Mouse (Mus musculus) midbrain, postnatal 0 days (tissue): Measurements from ENCODE around the gene Hoxd11. TPM values are rescaled to one million over a fixed set of nuclear protein-coding genes. Genes with fewer than 3 reads are reported as not detected.

Experiments used
- ATAC-seq: fragments of 200-750 bp; cut with Nextera tagmentation; 2 replicates; pipeline ENCODE4 v1.8.0; 2017; ENCODE audit warnings: moderate number of reproducible peaks, mild to moderate bottlenecking, moderate TSS enrichment, moderate library complexity; ENCODE audit not compliant: low FRiP score
- DNase-seq: peaks from one replicate; pipeline ENCODE4 v3.0.0-alpha.2; 2015; ENCODE audit warnings: low spot score
- H3K27ac ChIP-seq: fragments of 300-500 bp; sonication (generic); 2 replicates; pipeline ENCODE4 v1.5.1; 2014; ENCODE audit warnings: low read depth, mild to moderate bottlenecking, low read length, mixed read lengths
- H3K27me3 ChIP-seq: fragments of 300-500 bp; sonication (generic); 2 replicates; pipeline ENCODE4 v1.6.1; 2014; ENCODE audit warnings: low read length, control low read depth, mixed read lengths; ENCODE audit not compliant: insufficient read depth
- H3K36me3 ChIP-seq: fragments of 300-500 bp; sonication (generic); 2 replicates; pipeline ENCODE4 v1.6.1; 2014; ENCODE audit warnings: low read length, control low read depth, mixed read lengths; ENCODE audit not compliant: insufficient read depth
- H3K4me1 ChIP-seq: fragments of 300-500 bp; sonication (generic); 2 replicates; pipeline ENCODE4 v1.6.1; 2014; ENCODE audit warnings: mild to moderate bottlenecking, control low read depth, antibody characterized with exemption, low read length, mixed read lengths; ENCODE audit not compliant: insufficient read depth
- H3K4me2 ChIP-seq: fragments of 300-500 bp; sonication (generic); 2 replicates; pipeline ENCODE4 v1.6.1; 2014; ENCODE audit warnings: low read depth, mild to moderate bottlenecking, low read length, mixed read lengths; ENCODE audit not compliant: poor library complexity, severe bottlenecking
- H3K4me3 ChIP-seq: fragments of 300-500 bp; sonication (generic); 2 replicates; pipeline ENCODE4 v1.5.1; 2014; ENCODE audit warnings: low read depth, mild to moderate bottlenecking, low read length, moderate library complexity
- H3K9ac ChIP-seq: fragments of 300-500 bp; sonication (generic); replicated peaks from 2 replicates; pipeline ENCODE4 v1.6.1; 2014; ENCODE audit warnings: mild to moderate bottlenecking, low read length, moderate library complexity, mixed read lengths; ENCODE audit not compliant: poor library complexity, severe bottlenecking
- H3K9me3 ChIP-seq: fragments of 300-500 bp; sonication (generic); 2 replicates; pipeline ENCODE4 v1.6.1; 2016; ENCODE audit warnings: low read length, control low read depth
- CTCF ChIP-seq: IDR thresholded peaks from 2 replicates; pipeline ENCODE4 v1.5.1; 2016; ENCODE audit warnings: antibody characterized with exemption, mild to moderate bottlenecking
- WGBS: fragments of 180-500 bp; shearing (Covaris S2); extraction: QIAGEN DNeasy Blood & Tissue Kit; methylation state at CpG from one replicate; pipeline ENCODE4 v1.1.7; 2014; 5-methylcytosine and 5-hydroxymethylcytosine counted together
- polyA plus RNA-seq: library from polyadenylated mRNA; unstranded; fragments of >200 nt; fragmentation: Nextera tagmentation; extraction: Ambion mirVana; gene quantifications from 2 replicates; pipeline ENCODE4 v1.2.1, GENCODE M21; 2015
- total RNA-seq: library from RNA; depleted of rRNA; stranded (reverse); fragments of >200 nt; gene quantifications from 2 replicates; pipeline ENCODE4 v1.2.3, GENCODE M21; 2014

The Hoxd11 gene
- total and polyA plus RNA-seq, 2 experiments from 2014 or later: not detected

GRCm38 (mm10) chr2:74653781-74654535 is 25.4 kb upstream of the Hoxd11 start:
- no peaks in the 10 kb centered on the region for H3K9me3 ChIP-seq
- H3K27ac ChIP-seq: no peak overlapping the region
- WGBS: 12% methylated on average over 17 of the region's 17 CpGs
- no peak for DNase-seq
- ATAC-seq: no peak
- H3K27me3 ChIP-seq: peaks cover 68% of the 10 kb centered on the region
- no peak overlapping the region for H3K9ac ChIP-seq
- no peaks in the 10 kb centered on the region for H3K4me1 ChIP-seq
- TF ChIP-seq CTCF: no peak
- H3K4me3 ChIP-seq: no peak overlapping the region
- H3K4me2 ChIP-seq: no peak overlapping the region
- H3K36me3 ChIP-seq: no peaks in the 10 kb centered on the region

- ATAC-seq: no peak
- H3K27me3 ChIP-seq: peaks cover 65% of the 10 kb centered on the region
- WGBS: 5% methylated on average over 14 of the region's 20 CpGs
- no peak overlapping the region for H3K27ac ChIP-seq
- H3K4me1 ChIP-seq: no peaks in the 10 kb centered on the region
- no peaks in the 10 kb centered on the region for H3K9me3 ChIP-seq
- DNase-seq: no peak
- no peak for TF ChIP-seq CTCF
- H3K4me3 ChIP-seq: no peak overlapping the region
- no peak overlapping the region for H3K4me2 ChIP-seq
- no peaks in the 10 kb centered on the region for H3K36me3 ChIP-seq
- no peak overlapping the region for H3K9ac ChIP-seq
Measured at GRCm38 (mm10) chr2:74654743-74655419, 24.5 kb upstream of the Hoxd11 start.

- no peak overlapping the region for H3K27ac ChIP-seq
- no peak for ATAC-seq
- no peaks in the 10 kb centered on the region for H3K4me1 ChIP-seq
- H3K9ac ChIP-seq: no peak overlapping the region
- H3K27me3 ChIP-seq: peaks cover 61% of the 10 kb centered on the region
- WGBS: 3% methylated on average over 6 of the region's 47 CpGs
- DNase-seq: no peak
- peak; percentile 43 for TF ChIP-seq CTCF
- H3K36me3 ChIP-seq: no peaks in the 10 kb centered on the region
- H3K4me2 ChIP-seq: peak overlapping the region; percentile 43
- H3K4me3 ChIP-seq: peak overlapping the region; percentile 32
- no peaks in the 10 kb centered on the region for H3K9me3 ChIP-seq
Measured at GRCm38 (mm10) chr2:74655420-74655781, 24.0 kb upstream of the Hoxd11 start.

- H3K27ac ChIP-seq: no peak overlapping the region
- ATAC-seq: no peak
- H3K9me3 ChIP-seq: no peaks in the 10 kb centered on the region
- H3K9ac ChIP-seq: no peak overlapping the region
- WGBS: under 1% methylated on average over 54 of the region's 69 CpGs
- peak overlapping the region; percentile 32 for H3K4me3 ChIP-seq
- no peak for TF ChIP-seq CTCF
- no peaks in the 10 kb centered on the region for H3K36me3 ChIP-seq
- peaks cover 61% of the 10 kb centered on the region for H3K27me3 ChIP-seq
- peak overlapping the region; percentile 43 for H3K4me2 ChIP-seq
- DNase-seq: no peak
- H3K4me1 ChIP-seq: no peaks in the 10 kb centered on the region
Measured at GRCm38 (mm10) chr2:74655821-74656631, 23.3 kb upstream of the Hoxd11 start.

- Histone ChIP-seq H3K9ac (no peak overlapping the region), H3K4me3 (no peak overlapping the region), H3K4me2 (no peak overlapping the region), H3K27me3 (peaks cover 61% of the 10 kb centered on the region), H3K27ac (no peak overlapping the region), H3K36me3 (no peaks in the 10 kb centered on the region), H3K9me3 (no peaks in the 10 kb centered on the region), H3K4me1 (no peaks in the 10 kb centered on the region)
- DNase-seq (no peak), ATAC-seq (no peak)
- WGBS: 2% methylated on average over 4 of the region's 4 CpGs
- TF ChIP-seq CTCF: no peak
Measured at GRCm38 (mm10) chr2:74656632-74657021, 22.7 kb upstream of the Hoxd11 start.
